Mouse (Mus musculus): ENCODE data around the gene Olfr1438-ps1. TPM values are rescaled to one million over a fixed set of nuclear protein-coding genes. Genes with fewer than 3 reads are reported as not detected.

The Olfr1438-ps1 gene
- polyA plus RNA-seq (2012; rRNA removed): not detected in 2 replicates

DNA sequence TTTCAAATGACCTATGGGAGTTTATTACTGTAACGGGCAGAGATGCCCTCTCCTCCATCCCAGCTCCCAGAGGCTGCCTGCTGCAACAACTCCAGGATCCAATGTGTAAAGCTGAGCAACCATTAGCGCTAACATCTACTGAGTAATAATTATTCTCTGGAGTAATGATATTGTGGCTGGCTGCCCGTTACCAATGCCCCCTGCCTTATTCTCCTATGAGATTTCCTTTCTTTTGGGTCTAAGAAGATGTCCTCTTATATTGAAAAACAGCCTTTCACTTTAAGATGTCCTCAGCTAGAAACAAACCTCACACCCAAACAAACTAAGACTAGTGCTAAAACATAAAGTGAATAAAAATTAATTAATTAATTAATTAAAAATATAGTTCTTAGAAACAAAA lies at the start of gene Olfr1438-ps1:
Olfr1438-ps1 (minus strand) TSS at position 101 of the 400 bp plus-strand sequence.

DNA sequence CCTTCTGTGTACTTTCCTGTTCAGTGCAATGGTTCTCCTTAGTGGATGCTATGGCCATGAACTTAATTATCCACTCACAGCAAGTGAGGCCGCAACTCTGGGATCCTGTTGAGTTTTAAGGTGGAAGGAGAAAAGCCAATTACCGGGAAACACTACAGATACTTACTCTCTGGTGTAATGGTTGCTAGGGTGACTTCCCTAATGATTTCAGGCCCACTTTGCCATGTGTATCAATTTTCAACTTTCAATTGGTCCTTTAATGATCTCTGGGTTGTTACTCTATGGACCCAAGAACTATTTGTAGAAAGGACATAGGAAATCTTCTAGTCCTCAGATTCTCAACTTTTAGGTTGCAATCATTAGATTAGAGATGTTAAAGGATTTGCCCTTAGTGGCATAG lies 10.7 kb downstream of the Olfr1438-ps1 start, which contains the start of gene Olfr1437:
Olfr1437 (minus strand) TSS at position 101 of the 400 bp plus-strand sequence.

GRCm38 (mm10) chr19:12299030-12299429 lies 36.7 kb downstream of the Olfr1438-ps1 start, which contains the start of gene Olfr1436:
TSS of gene Olfr1436 (minus strand) at chr19:12299130.

GRCm38 (mm10) chr19:12279554-12279953 lies 56.2 kb downstream of the Olfr1438-ps1 start, which contains the start of gene Olfr1434:
TSS of gene Olfr1434 (plus strand) at chr19:12279854.

Other genes with a start within 250 kb of the Olfr1438-ps1 start
- not detected in 2 replicates for gene Olfr1426, start 243.9 kb downstream of the Olfr1438-ps1 start, polyA plus RNA-seq (2012; rRNA removed)
- gene Olfr1427, start 232.6 kb downstream of the Olfr1438-ps1 start, polyA plus RNA-seq (2012; rRNA removed): not detected in 2 replicates
- not detected in 2 replicates for gene Olfr1428, start 220.0 kb downstream of the Olfr1438-ps1 start, polyA plus RNA-seq (2012; rRNA removed)
- not detected in 2 replicates for gene Olfr76, start 212.7 kb downstream of the Olfr1438-ps1 start, polyA plus RNA-seq (2012; rRNA removed)
- not detected in 2 replicates for gene Olfr1555-ps1, start 165.8 kb downstream of the Olfr1438-ps1 start, polyA plus RNA-seq (2012; rRNA removed)
- gene Olfr1431, start 135.3 kb downstream of the Olfr1438-ps1 start, polyA plus RNA-seq (2012; rRNA removed): not detected in 2 replicates
- not detected in 2 replicates for gene Olfr1432, start 103.3 kb downstream of the Olfr1438-ps1 start, polyA plus RNA-seq (2012; rRNA removed)
- gene Olfr262, start 94.3 kb downstream of the Olfr1438-ps1 start, polyA plus RNA-seq (2012; rRNA removed): not detected in 2 replicates
- not detected in 2 replicates for gene Olfr235, start 74.9 kb downstream of the Olfr1438-ps1 start, polyA plus RNA-seq (2012; rRNA removed)
- not detected in 2 replicates for gene Olfr1434, start 56.1 kb downstream of the Olfr1438-ps1 start, polyA plus RNA-seq (2012; rRNA removed)
- not detected in 2 replicates for gene Olfr1436, start 36.8 kb downstream of the Olfr1438-ps1 start, polyA plus RNA-seq (2012; rRNA removed)
- gene Olfr1437, start 10.8 kb downstream of the Olfr1438-ps1 start, polyA plus RNA-seq (2012; rRNA removed): not detected in 2 replicates
- not detected in 2 replicates for gene Olfr1440, start 51.4 kb upstream of the Olfr1438-ps1 start, polyA plus RNA-seq (2012; rRNA removed)
- not detected in 2 replicates for gene Olfr1441, start 81.5 kb upstream of the Olfr1438-ps1 start, polyA plus RNA-seq (2012; rRNA removed)
- not detected in 2 replicates for gene Pfpl, start 92.0 kb upstream of the Olfr1438-ps1 start, polyA plus RNA-seq (2012; rRNA removed)
- 14.8 and 15.0 TPM in 2 replicates for gene Mpeg1, start 124.9 kb upstream of the Olfr1438-ps1 start, polyA plus RNA-seq (2012; rRNA removed)
- 2.3 and 2.4 TPM in 2 replicates for gene Dtx4, start 165.5 kb upstream of the Olfr1438-ps1 start, polyA plus RNA-seq (2012; rRNA removed)
- gene Fam111a, start 209.8 kb upstream of the Olfr1438-ps1 start, polyA plus RNA-seq (2012; rRNA removed): 10.3 and 11.9 TPM in 2 replicates